Mouse (Mus musculus) embryonic facial prominence, embryonic 11.5 days (tissue): ENCODE measurements around the gene Osgep. TPM values are rescaled to one million over a fixed set of nuclear protein-coding genes. Genes with fewer than 3 reads are reported as not detected.

Experiments used
- ATAC-seq: fragments of 200-750 bp; cut with Nextera tagmentation; replicated peaks from 2 replicates; pipeline ENCODE4 v1.8.0; 2017; ENCODE audit warnings: low read depth; ENCODE audit not compliant: insufficient number of reproducible peaks, low FRiP score, low TSS enrichment
- DNase-seq: peaks from one replicate; pipeline ENCODE4 v3.0.0-alpha.2; 2015; ENCODE audit warnings: low spot score
- H3K27ac ChIP-seq: fragments of 300-500 bp; sonication (generic); replicated peaks from 2 replicates; pipeline ENCODE4 v1.5.1; 2014; ENCODE audit warnings: mild to moderate bottlenecking, low read depth, low read length, control low read depth
- H3K27me3 ChIP-seq: fragments of 300-500 bp; sonication (generic); 2 replicates; pipeline ENCODE4 v1.6.1; 2014; ENCODE audit warnings: mild to moderate bottlenecking, low read length, moderate library complexity, mixed read lengths; ENCODE audit not compliant: control insufficient read depth, insufficient read depth
- H3K36me3 ChIP-seq: fragments of 300-500 bp; sonication (generic); replicated peaks from 2 replicates; pipeline ENCODE4 v1.6.1; 2014; ENCODE audit warnings: low read depth, mild to moderate bottlenecking, low read length, moderate library complexity, mixed read lengths; ENCODE audit not compliant: control insufficient read depth, insufficient read depth
- H3K4me1 ChIP-seq: fragments of 300-500 bp; sonication (generic); 2 replicates; pipeline ENCODE4 v1.6.1; 2014; ENCODE audit warnings: low read length, mixed read lengths; ENCODE audit not compliant: control insufficient read depth, insufficient read depth
- H3K4me2 ChIP-seq: fragments of 300-500 bp; sonication (generic); 2 replicates; pipeline ENCODE4 v1.6.1; 2014; ENCODE audit warnings: low read depth, mild to moderate bottlenecking, control low read depth, low read length, moderate library complexity
- H3K4me3 ChIP-seq: fragments of 300-500 bp; sonication (generic); 2 replicates; pipeline ENCODE4 v1.5.1; 2014; ENCODE audit warnings: low read depth, low read length, control low read depth
- H3K9ac ChIP-seq: fragments of 300-500 bp; sonication (generic); replicated peaks from 2 replicates; pipeline ENCODE4 v1.6.1; 2014; ENCODE audit warnings: mild to moderate bottlenecking, control low read depth, low read length
- H3K9me3 ChIP-seq: fragments of 300-500 bp; sonication (generic); replicated peaks from 2 replicates; pipeline ENCODE4 v1.6.1; 2016; ENCODE audit warnings: mild to moderate bottlenecking, low read length, inconsistent platforms, mixed read lengths; ENCODE audit not compliant: control insufficient read depth
- WGBS: fragments of 180-500 bp; shearing (Covaris S2); extraction: QIAGEN DNeasy Blood & Tissue Kit; methylation state at CpG from one replicate; pipeline ENCODE4 v1.1.7; 2014; 5-methylcytosine and 5-hydroxymethylcytosine counted together
- polyA plus RNA-seq: library from polyadenylated mRNA; unstranded; fragments of >200 nt; fragmentation: Nextera tagmentation; extraction: Ambion mirVana; gene quantifications from 2 replicates; pipeline ENCODE4 v1.2.1, GENCODE M21; 2014

Gene Osgep
- polyA plus RNA-seq, 1 experiment from 2014 or later: 208 TPM

DNA sequence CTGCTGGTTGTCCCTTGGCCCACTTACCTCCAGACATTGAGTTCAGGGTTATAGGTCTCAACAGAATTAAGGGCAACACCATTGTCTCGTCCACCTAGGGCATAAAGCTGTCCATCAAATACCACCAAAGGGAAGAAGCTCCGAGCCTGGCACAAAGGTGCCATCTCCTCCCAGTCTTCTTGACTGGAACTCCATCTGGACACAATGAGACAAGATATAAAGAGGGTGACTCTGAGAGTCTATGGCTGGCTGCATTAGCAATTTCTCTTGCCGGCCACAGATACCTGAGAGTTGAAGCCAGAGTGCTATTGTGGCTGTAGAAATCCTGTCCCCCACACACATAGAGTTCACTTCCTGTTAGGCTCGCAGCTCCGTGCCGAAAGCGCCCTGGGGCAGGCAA, 32.6 kb downstream of the Osgep start:
- no peaks in the 10 kb centered on the region for H3K27me3 ChIP-seq
- no peak overlapping the region for H3K27ac ChIP-seq
- 75% methylated on average over 7 of the region's 7 CpGs for WGBS
- no peak overlapping the region for H3K9ac ChIP-seq
- no peaks in the 10 kb centered on the region for H3K9me3 ChIP-seq
- ATAC-seq (no peak), DNase-seq (no peak)
- H3K4me2 ChIP-seq: no peak overlapping the region
- H3K4me3 ChIP-seq: no peak overlapping the region
- H3K4me1 ChIP-seq: no peaks in the 10 kb centered on the region
- H3K36me3 ChIP-seq: no peaks in the 10 kb centered on the region

- Histone ChIP-seq H3K27ac (no peak overlapping the region), H3K4me1 (no peaks in the 10 kb centered on the region), H3K9ac (no peak overlapping the region), H3K27me3 (no peaks in the 10 kb centered on the region), H3K4me2 (no peak overlapping the region), H3K4me3 (no peak overlapping the region), H3K9me3 (no peaks in the 10 kb centered on the region), H3K36me3 (no peaks in the 10 kb centered on the region)
- DNase-seq (no peak), ATAC-seq (no peak)
- WGBS: 92% methylated on average over 8 of the region's 8 CpGs
Measured at GRCm38 (mm10) chr14:50891621-50892020, 33.1 kb downstream of the Osgep start.

DNA sequence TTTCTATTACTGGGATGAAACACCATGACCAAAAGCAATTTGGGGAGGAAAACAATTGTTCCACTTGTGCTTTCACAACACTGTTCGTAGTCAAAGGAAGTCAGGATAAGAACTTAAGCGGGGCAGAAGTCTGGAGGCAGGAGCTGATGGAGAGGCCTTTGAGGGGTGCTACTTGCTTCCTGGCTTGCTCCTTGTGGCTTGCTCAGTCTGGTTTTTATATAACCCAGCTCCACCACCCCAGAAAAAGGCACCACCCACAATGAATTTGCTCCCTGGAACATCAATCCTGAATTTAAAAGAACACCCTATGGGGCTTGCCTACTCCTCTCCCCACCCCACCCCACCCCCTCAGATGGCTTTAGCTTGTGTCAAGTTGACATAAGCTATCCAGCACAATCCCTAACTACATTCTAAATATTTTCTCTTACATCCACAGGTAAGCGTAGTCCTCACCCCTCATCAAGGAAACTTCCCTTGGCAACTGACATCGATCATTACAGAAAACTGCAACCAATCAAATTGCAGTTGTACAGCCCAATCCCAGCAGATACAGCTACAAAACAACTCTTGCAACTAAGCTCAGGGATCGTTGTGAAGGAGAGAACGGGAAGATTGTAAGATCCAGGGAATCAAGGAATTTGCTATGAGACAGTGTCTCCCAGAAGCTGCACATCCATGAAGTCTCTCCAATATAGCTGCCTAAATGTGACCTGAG, 48.3 kb downstream of the Osgep start:
- H3K4me3 ChIP-seq: no peak overlapping the region
- no peak overlapping the region for H3K27ac ChIP-seq
- no peak for DNase-seq
- 82% methylated on average over 6 of the region's 6 CpGs for WGBS
- H3K4me1 ChIP-seq: no peaks in the 10 kb centered on the region
- no peak overlapping the region for H3K4me2 ChIP-seq
- no peak overlapping the region for H3K9ac ChIP-seq
- ATAC-seq: no peak
- no peaks in the 10 kb centered on the region for H3K9me3 ChIP-seq
- no peaks in the 10 kb centered on the region for H3K36me3 ChIP-seq
- no peaks in the 10 kb centered on the region for H3K27me3 ChIP-seq

- no peaks in the 10 kb centered on the region for H3K4me1 ChIP-seq
- H3K27ac ChIP-seq: no peak overlapping the region
- H3K9me3 ChIP-seq: no peaks in the 10 kb centered on the region
- H3K27me3 ChIP-seq: no peaks in the 10 kb centered on the region
- ATAC-seq: no peak
- H3K9ac ChIP-seq: no peak overlapping the region
- no peak overlapping the region for H3K4me2 ChIP-seq
- DNase-seq: no peak
- H3K4me3 ChIP-seq: no peak overlapping the region
- WGBS: 79% methylated on average over 6 of the region's 6 CpGs
- H3K36me3 ChIP-seq: no peaks in the 10 kb centered on the region
Measured at GRCm38 (mm10) chr14:50875591-50876230, 49.0 kb downstream of the Osgep start.

- Histone ChIP-seq H3K27ac (no peak overlapping the region), H3K27me3 (no peaks in the 10 kb centered on the region), H3K9ac (no peak overlapping the region), H3K9me3 (no peaks in the 10 kb centered on the region), H3K36me3 (no peaks in the 10 kb centered on the region), H3K4me2 (no peak overlapping the region), H3K4me3 (no peak overlapping the region), H3K4me1 (no peaks in the 10 kb centered on the region)
- no peak for DNase-seq
- whole genome bisulfite sequencing: 78% methylated on average over 3 of the region's 3 CpGs
- no peak for ATAC-seq
Measured at GRCm38 (mm10) chr14:50875175-50875574, 49.5 kb downstream of the Osgep start.

GRCm38 (mm10) chr14:50871284-50871683, 53.4 kb downstream of the Osgep start:
- Histone ChIP-seq H3K4me2 (no peak overlapping the region), H3K9ac (no peak overlapping the region), H3K4me1 (no peaks in the 10 kb centered on the region), H3K27ac (no peak overlapping the region), H3K9me3 (no peaks in the 10 kb centered on the region), H3K36me3 (no peaks in the 10 kb centered on the region), H3K4me3 (no peak overlapping the region), H3K27me3 (no peaks in the 10 kb centered on the region)
- DNase-seq (no peak), ATAC-seq (no peak)
- WGBS: 81% methylated on average over 2 of the region's 2 CpGs

DNA sequence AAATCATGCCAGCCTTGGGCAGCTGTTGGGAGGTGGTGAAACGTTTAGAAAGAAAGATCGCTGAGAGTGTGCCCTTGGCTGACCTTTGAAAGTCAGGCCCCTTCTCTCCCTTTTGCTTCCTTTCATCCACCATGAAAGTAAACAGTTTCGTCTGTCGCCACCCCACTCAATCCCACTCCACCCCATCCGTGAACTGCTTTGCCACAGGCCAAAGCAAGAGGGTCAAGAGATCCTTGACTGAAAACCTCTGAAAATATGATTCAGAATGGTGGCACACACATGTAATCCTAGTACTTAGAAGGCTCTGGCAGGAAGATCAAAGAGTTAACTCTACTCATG, 53.9 kb downstream of the Osgep start:
- H3K9me3 ChIP-seq: no peaks in the 10 kb centered on the region
- no peak overlapping the region for H3K27ac ChIP-seq
- H3K4me3 ChIP-seq: peak overlapping the region; percentile 53
- H3K9ac ChIP-seq: peak overlapping the region; percentile 71
- DNase-seq (no peak), ATAC-seq (no peak)
- no peaks in the 10 kb centered on the region for H3K27me3 ChIP-seq
- H3K4me2 ChIP-seq: peak overlapping the region; percentile 65
- 32% methylated on average over 5 of the region's 5 CpGs for WGBS
- no peaks in the 10 kb centered on the region for H3K36me3 ChIP-seq
- no peaks in the 10 kb centered on the region for H3K4me1 ChIP-seq

DNA sequence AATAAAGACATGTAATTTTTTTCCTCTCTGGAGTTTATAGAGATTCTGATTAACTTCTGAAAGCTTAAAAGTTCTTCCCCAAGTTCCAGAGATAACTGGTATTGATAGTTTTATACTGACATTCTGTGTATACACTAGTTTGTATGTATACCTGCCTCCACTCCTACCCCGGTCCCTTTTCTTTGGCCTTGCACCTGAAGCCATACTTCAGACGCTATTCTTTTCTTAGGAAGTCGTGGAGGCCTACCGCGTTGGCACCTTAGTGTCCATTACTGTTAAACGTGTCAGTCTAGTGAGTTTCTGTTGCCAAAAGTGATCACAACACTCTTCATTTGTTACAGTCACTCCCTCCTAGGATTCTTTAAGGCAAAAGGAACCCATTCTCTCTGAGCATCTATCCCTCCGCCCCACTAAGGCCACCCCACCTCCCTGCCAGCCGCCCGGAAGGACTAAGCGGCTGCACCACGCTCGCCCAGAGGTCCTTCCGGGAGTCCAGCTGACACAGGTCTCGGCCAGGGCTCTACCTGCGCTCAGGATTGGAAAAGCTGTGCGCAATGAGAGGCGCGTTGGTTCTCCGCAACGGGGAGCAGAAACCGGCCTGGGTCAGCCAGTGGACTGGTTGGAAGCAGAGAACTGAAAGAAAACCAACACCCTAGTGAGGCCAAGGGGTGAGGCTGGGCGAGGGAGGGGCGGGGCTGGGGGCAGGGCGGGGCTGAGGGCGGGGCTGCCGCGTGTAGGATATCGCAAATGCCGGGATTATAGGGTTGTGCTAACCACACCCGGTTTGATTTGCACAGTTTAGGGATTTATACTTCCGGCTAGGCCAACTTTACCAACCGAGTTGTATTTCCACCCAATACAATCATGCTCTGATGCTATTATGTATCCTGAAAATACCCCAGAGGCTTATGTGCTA, 54.5 kb downstream of the Osgep start, which contains the start of gene Tep1:
Gene Tep1 (minus strand): TSS at position 672 of the 916 bp plus-strand sequence.
- peak within 1 kb of the TSS; percentile 71 for H3K9ac ChIP-seq
- DNase-seq: peak; percentile 63
- H3K4me1 ChIP-seq: no peaks in the 10 kb centered on the region
- ATAC-seq: peak; percentile 91
- no peak within 1 kb of the TSS for H3K27ac ChIP-seq
- no peaks in the 10 kb centered on the region for H3K27me3 ChIP-seq
- WGBS: 7% methylated on average over 28 of the region's 32 CpGs
- peak within 1 kb of the TSS; percentile 65 for H3K4me2 ChIP-seq
- no peaks in the 10 kb centered on the region for H3K36me3 ChIP-seq
- peak within 1 kb of the TSS; percentile 53 for H3K4me3 ChIP-seq
- H3K9me3 ChIP-seq: no peaks in the 10 kb centered on the region
